Mouse (Mus musculus) activated CD4-positive, CD25-positive, alpha-beta regulatory T cell (primary cell): ENCODE measurements around the gene Ccl26. TPM values are rescaled to one million over a fixed set of nuclear protein-coding genes. Genes with fewer than 3 reads are reported as not detected.

ENCODE experiments used
- polyA plus RNA-seq, 2 experiments: library from polyadenylated mRNA; unstranded; fragments of 100-300 nt; shearing (Covaris generic); gene quantifications; one replicate each; pipeline ENCODE4 v1.2.1; 2017

The Ccl26 gene
- not detected for polyA plus RNA-seq

GRCm38 (mm10) chr5:135563469-135563868, at the start of gene Ccl26:
TSS of gene Ccl26 (minus strand) at chr5:135563569.

GRCm38 (mm10) chr5:135573006-135573405, 9.6 kb upstream of the Ccl26 start, which contains the start of gene Ccl24:
TSS of gene Ccl24 (minus strand) at chr5:135573049.

GRCm38 (mm10) chr5:135544865-135545797, 18.2 kb downstream of the Ccl26 start, which contains the start of gene Hip1:
TSS of gene Hip1 (minus strand) at chr5:135545120.

Other genes starting within 250 kb of the Ccl26 start
- under 1 TPM in 1 of 2 experiments, not detected in 1; 0.18 TPM for gene Fkbp6, start 213.5 kb downstream of the Ccl26 start, polyA plus RNA-seq
- under 1 TPM in 1 of 2 experiments, not detected in 1; 0.08 TPM for gene Trim50, start 210.3 kb downstream of the Ccl26 start, polyA plus RNA-seq
- gene Nsun5, start 193.6 kb downstream of the Ccl26 start, polyA plus RNA-seq = 10 to 100 TPM; 24.8 to 35.7 TPM
- gene Pom121, start 169.0 kb downstream of the Ccl26 start, polyA plus RNA-seq = 10 to 100 TPM; 23.7 to 31.1 TPM
- gene Hip1, start 18.4 kb downstream of the Ccl26 start, polyA plus RNA-seq = 10 to 100 TPM in 1 of 2 experiments, 1 to 10 TPM in 1; 4.7 to 23.0 TPM
- gene Ccl24, start 9.5 kb upstream of the Ccl26 start, polyA plus RNA-seq = 10 to 100 TPM in 1 of 2 experiments, under 1 TPM in 1; 0.62 to 32.7 TPM
- 10 to 100 TPM; 18.4 to 20.4 TPM for gene Rhbdd2, start 69.0 kb upstream of the Ccl26 start, polyA plus RNA-seq
- 10 to 100 TPM; 27.4 to 61.1 TPM for gene Por, start 106.5 kb upstream of the Ccl26 start, polyA plus RNA-seq
- gene Tmem120a, start 180.9 kb upstream of the Ccl26 start, polyA plus RNA-seq = 10 to 100 TPM; 61.9 to 66.5 TPM
- under 1 TPM; 0.25 to 0.66 TPM for gene Styxl1, start 214.8 kb upstream of the Ccl26 start, polyA plus RNA-seq
- gene Mdh2, start 214.9 kb upstream of the Ccl26 start, polyA plus RNA-seq = 100 to 1,000 TPM; 467 to 511 TPM
- gene Srrm3, start 243.3 kb upstream of the Ccl26 start, polyA plus RNA-seq = under 1 TPM; 0.14 to 0.21 TPM